Mouse (Mus musculus): ENCODE measurements around the gene A630001G21Rik.

DNA sequence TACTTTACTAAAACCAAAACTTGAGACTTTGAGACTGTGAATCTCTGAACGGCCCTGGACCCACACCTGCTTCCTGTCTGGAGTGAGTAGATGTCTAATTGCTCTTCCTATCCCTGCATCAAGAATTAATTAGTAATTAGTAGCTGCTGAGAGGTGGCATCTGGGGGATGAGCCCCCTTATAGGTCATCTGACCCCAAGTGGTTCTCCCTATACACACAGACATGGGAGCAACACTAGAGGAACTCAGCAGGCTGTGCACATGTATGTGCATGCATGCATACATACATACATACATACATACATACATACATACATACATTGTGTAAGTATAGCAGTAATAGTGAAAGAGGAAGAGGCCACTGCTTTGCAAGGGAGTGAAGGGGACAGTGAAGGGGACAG is 43.9 kb downstream of the A630001G21Rik start:
- no peak for TF ChIP-seq EP300 (IDR thresholded peaks at IDR 0.05)
- TF ChIP-seq CTCF (IDR thresholded peaks at IDR 0.05) = no peak

Measured in lung, postnatal 0 days (tissue).